Mouse (Mus musculus) gastrocnemius, postnatal 25 days (tissue): Measurements from ENCODE around the gene Steap3. TPM values are rescaled to one million over a fixed set of nuclear protein-coding genes. Genes with fewer than 3 reads are reported as not detected.

Source experiments
- DNase-seq: peaks from one replicate; pipeline ENCODE4 v3.0.0; 2022
- total RNA-seq, 2 experiments: library from RNA; stranded (reverse); gene quantifications; 1 replicate in 1 of 2; 2 replicates in 1 of 2; pipeline ENCODE4 v1.2.3; 2021

Gene Steap3
- total RNA-seq, 2 experiments from 2014 or later: 21.6 to 22.6 TPM

- DNase-seq: no peak
These were observed 126.8 kb downstream of the Steap3 start for GRCm38 (mm10) chr1:120145527-120146216.

GRCm38 (mm10) chr1:120142551-120142950 is 130.0 kb downstream of the Steap3 start:
- DNase-seq: peak; percentile 68

Other genes with a start within 250 kb of the Steap3 start
- gene Tmem37, start 198.6 kb downstream of the Steap3 start, total RNA-seq: 10 to 100 TPM; 11.2 to 16.5 TPM
- 100 to 1,000 TPM; 177 to 210 TPM for gene Dbi, start 151.6 kb downstream of the Steap3 start, total RNA-seq
- gene 3110009E18Rik, start 151.5 kb downstream of the Steap3 start, total RNA-seq: 1 to 10 TPM; 4.9 to 5.4 TPM
- not detected for gene C1ql2, start 67.9 kb upstream of the Steap3 start, total RNA-seq
- gene Marco, start 232.3 kb upstream of the Steap3 start, total RNA-seq: under 1 TPM in 1 of 2 experiments, not detected in 1; 0.13 TPM